Mouse (Mus musculus) cerebellum, adult 2 months (tissue): ENCODE results near the gene Tmem208.

Source experiments
- CTCF ChIP-seq: fragments of 200-500 bp; IDR thresholded peaks from 2 replicates; pipeline ENCODE4 v1.5.1; 2011; ENCODE audit warnings: low read depth, mild to moderate bottlenecking, control low read depth, low read length, moderate library complexity, borderline replicate concordance; ENCODE audit not compliant: insufficient read depth
- POLR2A ChIP-seq: fragments of 200-500 bp; IDR thresholded peaks from 2 replicates; pipeline ENCODE4 v1.6.1; 2011; ENCODE audit warnings: low read length, control low read depth, borderline replicate concordance; ENCODE audit not compliant: insufficient read depth

DNA sequence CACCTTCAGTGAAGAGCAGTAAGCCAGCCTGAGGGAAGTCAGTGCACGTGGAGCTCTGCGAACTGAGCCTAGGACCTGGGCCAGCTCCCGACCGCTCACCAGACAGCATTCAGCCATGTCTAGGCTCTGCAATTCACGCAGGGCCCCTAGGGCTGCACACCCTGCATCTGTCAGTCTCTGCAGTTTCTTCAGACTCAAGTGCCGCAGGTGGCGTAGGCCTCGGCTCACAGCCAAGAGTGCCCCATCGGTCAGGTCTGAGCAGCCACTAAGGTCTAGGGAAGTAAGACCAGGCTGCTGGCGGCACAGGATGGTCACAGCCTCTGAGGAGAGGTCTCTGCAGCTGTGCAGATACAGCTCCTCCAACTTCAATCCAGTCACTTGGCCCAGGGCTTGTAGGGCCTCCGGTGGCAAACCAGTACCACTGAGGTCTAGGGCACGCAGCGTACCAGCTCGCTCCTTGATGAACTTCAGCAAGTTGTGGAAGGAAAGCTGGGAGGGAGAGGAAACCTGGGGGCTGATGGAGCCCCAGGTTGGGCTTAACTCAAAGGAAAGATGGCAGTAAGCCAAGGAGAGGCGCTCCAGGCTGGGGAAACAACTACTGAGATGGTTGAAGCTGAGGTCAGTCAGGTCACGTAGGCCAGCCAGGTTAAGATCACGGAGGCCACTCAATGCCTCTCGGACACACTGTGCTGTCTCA, 10.9 kb upstream of the Tmem208 start:
- TF ChIP-seq POLR2A (no peak), CTCF (no peak)
